Mouse (Mus musculus) layer of hippocampus, adult 11-12 months (tissue): ENCODE measurements around the gene Fam76b.
A peak's percentile ranks its signal among the peaks of the same experiment; 100 is the strongest.
"Not testable (repeated sequence)": the region's sequence is repeated elsewhere in the genome, so short reads cannot be mapped to it uniquely, and the experiment has no call there.

Experiments
- DNase-seq: peaks from one replicate; pipeline ENCODE4 v3.0.0; 2022; ENCODE audit warnings: low spot score

Gene Fam76b

DNA sequence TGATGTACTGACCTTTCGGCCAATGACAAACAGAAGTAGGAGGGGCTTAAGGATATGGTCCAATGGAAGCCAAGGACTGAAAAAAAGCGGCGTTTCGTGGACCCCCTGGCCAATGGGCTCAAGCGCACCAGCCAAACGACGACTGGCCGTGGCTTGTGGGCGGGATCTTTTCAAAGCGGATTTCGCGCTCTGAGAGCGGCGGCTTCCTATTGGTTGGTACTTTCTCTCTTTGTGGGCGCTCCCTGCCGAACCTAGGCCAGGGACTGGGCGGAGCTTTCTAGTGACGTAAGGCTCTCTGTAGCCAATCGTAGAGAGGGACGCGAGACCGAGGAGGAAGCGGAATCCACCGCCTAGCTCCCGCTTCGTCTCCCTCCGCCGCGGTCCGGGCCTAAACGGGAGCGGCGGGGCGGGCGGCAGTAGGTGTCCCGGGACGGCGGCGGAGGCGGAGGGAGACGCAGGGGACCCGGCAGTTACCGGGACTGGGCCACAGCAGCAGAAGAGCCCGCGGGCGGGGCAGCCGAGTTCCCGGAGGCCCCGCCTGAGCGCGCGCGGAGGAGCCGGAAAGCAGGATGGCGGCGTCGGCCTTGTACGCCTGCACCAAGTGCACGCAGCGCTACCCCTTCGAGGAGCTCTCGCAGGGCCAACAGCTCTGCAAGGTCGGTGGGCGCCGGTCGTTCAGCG lies at the start of gene Fam76b:
Fam76b (plus strand) TSS at position 311 of the 681 bp plus-strand sequence.
- DNase-seq, result peak; percentile 100

DNA sequence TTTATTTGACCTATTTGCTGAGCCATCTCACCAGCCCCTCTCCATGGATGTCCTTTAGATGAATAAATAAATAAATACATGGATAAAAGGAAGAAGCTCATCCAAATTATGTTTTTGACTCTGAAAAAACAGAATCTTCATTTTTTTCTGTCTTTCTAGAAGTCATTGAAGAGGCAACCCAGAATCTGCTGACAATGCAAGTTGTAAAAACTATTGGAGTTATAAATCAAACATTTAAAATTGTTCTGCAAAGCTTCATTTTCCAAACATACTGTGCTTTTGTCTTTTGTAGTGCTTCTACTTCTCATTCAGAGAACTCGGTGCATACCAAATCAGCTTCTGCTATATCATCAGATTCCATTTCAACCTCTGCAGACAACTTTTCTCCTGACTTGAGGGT lies 45.5 kb upstream of the Fam76b start:
- DNase-seq, result no peak

DNA sequence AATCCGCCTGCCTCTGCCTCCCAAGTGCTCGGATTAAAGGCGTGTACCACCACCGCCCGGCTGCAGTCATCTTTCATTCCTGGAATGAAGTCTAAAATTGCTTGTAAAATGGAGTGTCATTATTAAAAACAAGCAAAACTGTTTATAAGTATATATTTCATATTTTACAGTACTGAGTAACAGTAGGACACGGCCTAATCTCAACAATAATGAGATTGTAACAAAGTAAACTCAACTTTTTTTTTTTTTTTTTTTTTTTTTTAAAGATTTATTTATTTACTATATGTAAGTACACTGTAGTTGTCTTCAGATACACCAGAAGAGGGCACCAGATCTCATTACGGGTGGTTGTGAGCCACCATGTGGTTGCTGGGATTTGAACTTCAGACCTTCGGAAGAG lies 36.7 kb upstream of the Fam76b start:
- DNase-seq, result not testable (repeated sequence)

DNA sequence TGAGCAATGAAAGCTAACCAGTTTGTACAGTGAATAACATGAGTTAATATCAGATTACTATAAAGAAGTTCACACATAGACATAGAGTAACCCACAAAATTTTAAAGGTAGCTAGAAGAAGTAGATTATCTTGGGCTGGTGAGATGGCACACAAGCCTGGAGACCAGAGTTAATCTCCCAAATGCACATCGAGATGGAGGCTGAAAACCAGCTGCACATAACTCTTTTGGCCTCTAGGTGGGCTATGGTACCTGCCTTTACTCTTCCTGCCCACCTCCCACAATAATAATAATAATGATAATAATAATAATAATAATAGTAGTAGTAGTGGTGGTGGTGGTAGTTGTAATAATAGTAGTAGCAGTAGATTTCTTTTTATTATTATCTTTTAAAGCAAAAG lies 33.2 kb upstream of the Fam76b start:
- no peak for DNase-seq

DNA sequence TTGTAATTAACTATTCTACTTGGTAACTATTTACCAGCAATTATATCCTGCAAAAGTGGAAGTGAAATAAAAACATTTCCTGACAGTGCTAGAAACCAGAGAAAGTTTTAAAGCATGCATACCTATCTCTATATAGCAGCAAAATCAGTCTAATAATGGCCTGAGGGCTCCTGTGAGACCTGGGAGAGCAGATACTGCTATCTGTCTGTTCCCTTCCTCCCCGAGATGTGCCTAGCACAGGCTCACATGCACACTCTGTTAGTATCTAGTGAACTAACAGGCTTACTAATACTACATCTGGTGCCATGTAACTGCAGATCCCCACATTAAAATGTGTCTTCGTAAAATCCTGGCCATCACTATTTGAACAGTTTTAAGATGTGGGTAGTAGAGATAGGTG lies 32.8 kb upstream of the Fam76b start:
- no peak for DNase-seq

DNA sequence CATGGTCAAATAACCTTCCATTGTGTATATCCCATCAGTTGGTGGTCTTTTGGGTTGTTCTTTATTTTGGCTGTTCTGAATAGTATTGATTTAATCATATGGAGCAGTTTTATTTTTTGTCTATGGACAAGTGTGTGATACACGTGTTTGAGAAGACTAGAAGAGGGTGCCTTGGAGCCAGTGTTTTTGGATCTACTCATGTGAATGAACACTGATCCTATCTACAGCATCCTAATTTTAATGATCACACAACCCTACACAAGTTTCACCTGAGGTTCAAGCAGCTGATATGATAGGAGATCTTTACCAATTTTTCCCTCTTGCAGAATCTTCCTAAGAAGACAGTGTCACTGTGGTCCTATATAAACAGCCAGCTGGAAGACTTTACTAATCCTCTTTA lies 23.0 kb upstream of the Fam76b start:
- no peak for DNase-seq

DNA sequence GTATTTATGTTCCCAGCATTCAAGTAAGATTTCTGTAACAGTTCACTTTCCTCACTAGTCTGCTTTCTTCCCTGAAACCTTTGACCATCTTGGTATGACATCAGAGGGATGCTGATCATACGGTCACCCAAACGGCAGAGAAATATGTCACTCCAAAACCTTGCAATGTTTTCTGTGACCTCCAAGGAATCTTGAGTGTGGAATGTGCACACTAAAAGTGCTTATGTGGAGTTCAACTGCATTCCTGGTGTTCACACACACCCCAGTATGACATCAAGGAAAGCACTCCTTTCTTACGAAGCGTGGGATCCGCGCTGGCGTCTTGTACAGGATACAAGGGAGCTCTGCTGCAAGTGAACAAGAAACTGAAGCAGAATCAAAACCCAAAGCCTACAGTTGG lies 20.7 kb upstream of the Fam76b start:
- no peak for DNase-seq

DNA sequence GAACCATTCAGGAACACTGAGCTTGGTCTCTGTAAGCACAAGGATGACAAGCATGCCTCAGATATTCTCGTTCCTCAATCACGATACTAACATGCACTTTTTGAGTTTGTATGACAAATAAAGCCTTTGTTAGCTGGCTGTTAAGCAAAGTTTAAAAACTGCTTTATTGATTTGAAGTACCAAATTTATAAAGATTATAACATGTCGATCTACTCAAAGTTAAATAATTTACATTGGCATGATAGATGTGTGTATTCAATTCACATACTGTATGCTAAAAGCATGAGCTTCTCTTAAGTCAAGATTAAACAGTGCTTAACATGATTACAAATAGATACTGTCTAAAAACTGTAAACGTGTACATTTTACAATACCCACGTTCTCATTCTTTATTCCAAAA lies 19.9 kb upstream of the Fam76b start:
- no peak for DNase-seq

DNA sequence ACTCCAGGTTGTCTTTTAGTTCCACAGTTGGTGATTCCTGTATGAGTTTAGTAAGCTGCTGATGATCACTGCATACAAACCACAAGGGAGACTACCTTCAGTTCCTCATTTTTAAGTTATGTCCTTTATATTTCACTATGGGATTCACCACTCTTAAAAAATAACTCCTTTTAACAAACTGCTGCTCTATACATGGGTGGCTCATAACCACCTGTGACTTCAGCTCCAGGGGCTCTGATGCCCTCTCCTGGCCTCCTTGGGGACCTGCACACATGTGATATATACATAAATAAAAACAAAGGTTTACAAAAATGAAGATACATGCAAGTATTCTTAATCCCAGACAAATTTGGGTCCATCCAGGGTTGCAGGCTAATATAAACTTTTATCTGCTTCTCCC lies 17.6 kb upstream of the Fam76b start:
- no peak for DNase-seq

DNA sequence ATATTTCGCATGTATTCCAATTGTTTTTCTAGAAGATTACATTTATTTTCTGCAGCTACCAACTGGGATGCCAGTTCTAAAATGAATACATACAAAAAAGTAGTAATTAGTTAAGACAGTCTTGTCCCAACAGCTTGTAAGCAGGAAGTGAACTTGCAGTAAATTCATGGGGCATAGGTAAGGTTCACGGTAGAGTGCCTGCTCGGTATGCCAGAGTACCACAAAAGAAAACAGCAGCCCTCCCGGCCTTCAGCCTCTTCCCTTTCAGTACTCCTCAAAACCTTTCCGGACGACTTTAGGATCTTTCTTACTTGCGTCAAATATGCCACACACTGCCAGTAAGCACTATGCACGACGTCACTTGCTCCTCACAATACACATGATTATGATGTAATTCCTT lies 9.1 kb upstream of the Fam76b start:
- no peak for DNase-seq

DNA sequence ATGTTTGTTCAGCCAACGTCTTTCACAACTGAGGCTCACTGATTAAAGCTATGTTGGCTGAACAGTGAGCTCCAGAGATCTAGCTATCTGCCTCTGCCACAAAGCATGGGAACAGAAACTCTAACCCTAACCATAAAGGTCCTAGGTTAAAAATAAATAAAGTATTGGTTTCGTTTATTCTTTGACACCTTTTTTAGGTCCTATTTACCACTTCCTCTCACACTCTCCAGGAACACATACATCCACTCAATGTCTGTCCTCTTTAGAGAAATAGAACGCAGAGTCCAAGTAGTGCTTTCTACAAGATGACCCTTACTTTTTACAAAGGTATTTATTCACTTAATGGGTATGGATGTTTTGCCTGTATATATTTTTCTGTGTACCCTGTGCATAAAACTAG lies 6.7 kb upstream of the Fam76b start:
- DNase-seq, result no peak

DNA sequence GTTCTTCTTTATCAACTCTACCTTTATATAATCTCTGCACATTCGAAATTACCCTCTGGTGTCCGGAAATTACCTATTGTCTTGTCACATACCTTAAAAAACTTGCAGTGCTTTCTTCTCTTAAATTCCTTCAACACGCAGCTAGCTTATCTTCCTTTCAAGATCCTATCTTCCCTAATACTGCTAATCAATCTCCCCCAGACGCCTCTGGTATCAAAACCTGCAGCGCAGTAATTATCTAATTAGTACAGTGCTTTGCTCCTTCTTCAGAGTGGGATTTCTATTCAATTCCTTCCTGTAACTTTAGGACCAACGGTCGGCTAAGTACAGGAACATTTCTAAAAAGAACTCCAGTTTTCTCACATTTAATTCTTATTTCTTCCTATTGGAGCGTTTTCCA lies 1.6 kb upstream of the Fam76b start:
- DNase-seq, result no peak

DNA sequence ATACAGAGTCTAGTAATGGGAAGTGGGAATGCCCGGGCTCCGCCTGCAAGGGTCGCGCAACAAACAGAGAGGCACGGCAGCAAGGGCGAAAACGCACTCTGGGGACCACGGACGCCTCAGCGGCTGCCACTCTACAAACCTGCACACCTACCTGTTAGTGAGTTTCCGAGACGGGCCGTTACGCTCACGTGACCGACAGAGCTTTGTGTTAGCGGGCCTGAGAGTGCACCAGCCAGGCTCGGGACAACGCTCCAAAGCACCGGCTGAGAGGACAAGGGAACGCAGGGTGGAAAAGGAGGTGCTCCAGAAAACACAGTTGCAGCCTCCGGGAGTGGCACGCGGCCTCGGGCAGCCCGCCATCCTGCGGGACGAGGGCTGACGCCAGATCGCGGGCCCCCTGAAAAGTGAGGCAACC lies 1.1 kb upstream of the Fam76b start:
- peak; percentile 59 for DNase-seq

DNA sequence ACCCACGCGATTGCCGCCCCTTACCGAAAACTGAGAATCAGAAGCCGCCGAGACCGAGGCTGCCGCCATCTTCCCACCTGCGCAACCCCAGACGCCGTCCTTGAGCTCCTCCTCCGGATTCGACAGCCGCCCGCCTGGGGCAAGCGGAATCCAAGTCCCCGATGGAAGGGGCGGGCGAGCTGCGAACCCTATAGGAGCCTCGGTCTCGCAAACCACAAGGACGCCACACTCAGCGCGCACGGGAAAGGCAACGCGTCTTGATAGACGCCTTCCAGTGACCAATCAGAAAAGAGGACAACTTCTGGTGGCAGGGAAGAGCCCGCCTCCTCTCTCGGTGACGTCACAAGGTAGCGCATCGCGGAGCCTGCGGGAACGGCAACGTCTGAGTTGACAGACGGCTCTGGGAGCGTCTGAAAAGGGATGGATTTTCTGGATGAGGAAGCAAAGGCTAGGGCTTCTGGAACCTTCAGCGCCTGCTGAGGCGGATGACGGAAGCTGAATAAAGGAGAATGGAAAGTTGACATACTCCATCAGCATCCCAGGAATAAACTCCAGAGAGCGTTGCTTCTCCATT lies 597 bp upstream of the Fam76b start, which contains the start of gene Cep57:
Cep57 (minus strand) TSS at position 276 of the 574 bp plus-strand sequence.
- DNase-seq, result peak; percentile 97

DNA sequence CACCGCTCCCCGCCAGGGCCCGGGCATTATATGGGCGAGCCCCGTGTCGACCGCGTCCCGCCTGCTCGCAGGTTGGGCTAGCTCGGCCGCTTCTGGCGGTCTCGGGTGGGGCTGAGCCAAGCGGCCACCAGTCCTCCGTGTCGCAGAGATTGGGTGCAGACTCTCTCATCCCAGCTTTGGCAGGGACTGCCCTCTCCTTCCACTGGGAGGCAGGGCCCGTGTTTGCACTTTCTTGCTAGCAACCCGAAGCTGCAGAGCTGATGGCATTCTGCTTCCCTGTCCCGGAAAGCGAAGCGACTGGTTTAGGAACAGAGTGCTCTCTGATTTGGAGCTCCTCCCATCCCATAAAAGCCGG lies 548 bp downstream of the Fam76b start:
- DNase-seq, result no peak

DNA sequence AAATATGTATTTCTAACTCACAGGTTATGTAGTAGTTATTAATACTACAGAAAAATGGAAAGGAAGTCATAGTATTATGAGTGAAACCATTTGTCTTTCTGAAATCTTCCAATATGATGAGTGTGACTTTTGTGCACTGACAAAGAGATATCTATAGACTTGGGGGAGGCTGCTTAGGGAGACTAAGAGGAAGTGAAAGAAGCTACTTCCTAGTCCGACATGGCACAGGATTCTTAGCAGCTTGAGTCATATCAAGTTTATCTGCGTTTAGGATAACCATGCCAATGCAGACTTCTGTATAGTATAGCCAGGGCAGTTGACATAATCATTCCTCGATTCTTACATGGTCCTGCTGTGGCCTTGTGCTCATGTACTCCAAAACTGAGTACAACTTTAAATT lies 7.7 kb downstream of the Fam76b start:
- DNase-seq, result no peak

DNA sequence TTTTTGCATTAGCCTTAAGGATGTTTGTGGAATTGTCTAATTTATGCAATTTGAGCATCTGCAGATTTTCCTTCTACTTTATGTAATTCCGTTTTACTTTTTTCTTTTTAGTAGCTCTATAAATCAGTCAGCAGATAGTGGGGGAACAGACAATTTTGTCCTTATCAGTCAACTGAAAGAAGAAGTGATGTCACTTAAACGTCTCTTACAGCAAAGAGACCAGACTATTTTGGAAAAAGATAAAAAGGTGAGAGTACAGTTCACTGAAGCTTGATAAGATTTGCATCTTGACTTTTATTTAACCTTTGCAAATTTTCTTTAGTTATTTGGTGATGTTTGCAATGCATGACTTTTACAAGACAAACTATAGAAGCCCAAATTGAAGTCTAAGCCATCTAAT lies 9.2 kb downstream of the Fam76b start:
- no peak for DNase-seq

DNA sequence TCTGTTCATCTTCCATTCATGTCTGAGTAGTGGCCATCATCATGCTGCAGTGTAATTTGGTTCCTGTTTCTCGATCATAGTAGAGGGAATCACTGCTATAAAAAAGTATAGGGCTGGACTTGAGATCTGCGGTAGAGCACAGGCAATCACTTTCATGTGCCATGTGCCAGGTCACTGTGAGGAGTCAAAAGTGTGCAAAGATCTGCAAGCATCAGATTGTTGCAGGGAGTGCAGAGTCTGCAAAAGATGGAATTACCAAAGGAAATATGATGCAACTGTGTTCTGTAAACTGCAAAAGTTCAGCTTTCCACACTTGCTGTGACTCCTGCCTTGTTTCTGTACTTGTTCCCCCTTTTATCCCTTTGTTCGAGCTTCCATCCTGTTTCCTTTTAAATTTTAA lies 20.1 kb downstream of the Fam76b start:
- DNase-seq, result no peak

DNA sequence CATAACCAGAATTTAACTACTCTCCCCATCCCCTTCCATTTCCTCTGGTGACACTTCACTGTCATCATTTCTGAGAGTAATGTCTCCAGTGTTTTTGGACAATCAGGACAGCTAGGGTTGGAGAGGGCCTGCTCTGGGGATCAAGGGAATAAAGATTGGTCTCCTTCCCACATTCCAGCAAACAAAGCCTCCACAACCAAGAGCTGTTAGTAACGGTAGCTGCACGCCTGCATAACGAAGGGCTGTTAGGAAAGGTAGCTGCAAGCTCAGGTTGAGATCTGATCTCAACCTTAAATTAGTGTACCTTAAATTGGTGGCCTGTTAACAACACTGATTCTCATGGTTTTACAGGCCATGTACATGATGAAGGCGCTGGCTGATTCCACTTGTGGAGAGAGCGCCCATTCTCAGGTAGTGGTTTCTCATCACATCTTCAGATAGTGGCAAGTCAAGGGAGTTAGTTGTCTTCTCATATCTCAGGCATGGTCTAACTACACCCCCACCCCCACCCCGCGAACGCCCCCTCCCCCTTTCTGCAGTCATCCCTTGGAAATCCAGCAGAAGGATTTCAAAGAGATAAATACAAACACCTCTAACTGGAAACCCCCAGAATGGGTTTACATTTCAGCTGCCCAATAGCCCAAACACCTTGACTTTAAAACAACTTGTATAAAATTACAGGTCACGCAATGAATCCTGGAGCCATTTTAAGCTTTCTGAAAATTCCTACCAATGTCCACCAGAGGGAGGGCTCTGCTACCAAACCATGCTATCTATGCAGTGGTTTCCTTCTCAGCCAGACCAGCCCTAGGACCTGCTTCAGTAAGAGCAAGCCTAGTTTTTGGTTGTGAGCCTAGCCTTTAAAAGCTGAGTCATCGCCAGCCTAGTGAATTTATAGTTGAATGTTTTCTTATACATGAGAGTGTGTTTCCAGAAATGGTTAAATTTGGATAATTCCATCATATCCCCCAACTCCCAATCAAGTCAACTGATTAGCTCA lies 21.3 kb downstream of the Fam76b start:
- peak; percentile 26 for DNase-seq

DNA sequence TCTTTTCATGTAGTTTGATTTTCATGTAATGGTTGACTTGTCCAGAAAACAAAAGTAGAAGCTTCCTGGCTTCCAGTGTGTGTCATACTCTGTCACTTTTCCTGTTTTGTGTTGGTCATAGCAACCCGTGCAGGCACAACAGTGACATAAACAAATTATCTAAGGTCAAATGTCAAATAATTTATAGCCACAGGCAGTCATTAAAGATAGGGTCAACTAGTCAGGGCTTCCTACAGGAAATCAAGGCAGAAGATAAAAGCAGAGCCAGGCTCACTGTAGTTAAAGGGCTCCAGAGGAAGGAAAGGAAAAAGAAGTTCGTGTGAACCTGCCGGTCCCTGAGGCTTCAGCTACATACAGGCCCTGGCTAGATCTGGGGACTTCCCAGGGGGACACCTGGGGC lies 26.4 kb downstream of the Fam76b start:
- DNase-seq, result no peak

DNA sequence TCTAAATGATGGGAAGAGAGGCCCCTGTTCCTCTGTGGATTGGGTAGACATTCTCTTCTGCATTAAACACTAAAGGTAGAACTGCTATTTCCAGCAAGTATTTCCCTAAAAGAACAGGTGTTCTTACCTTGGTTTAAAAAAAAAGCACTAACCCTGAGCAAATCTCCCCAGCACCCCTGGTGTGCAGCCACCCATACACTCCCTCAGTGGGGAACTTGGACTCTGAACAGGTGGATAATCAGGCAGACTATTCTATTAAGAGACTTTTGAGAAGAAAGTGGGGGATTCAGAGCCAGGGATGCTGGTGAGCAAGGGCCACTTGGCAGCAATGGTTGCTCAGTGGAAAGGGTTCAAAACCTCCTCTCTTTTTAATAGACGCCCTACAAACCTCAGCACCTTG lies 28.7 kb downstream of the Fam76b start:
- DNase-seq, result no peak

DNA sequence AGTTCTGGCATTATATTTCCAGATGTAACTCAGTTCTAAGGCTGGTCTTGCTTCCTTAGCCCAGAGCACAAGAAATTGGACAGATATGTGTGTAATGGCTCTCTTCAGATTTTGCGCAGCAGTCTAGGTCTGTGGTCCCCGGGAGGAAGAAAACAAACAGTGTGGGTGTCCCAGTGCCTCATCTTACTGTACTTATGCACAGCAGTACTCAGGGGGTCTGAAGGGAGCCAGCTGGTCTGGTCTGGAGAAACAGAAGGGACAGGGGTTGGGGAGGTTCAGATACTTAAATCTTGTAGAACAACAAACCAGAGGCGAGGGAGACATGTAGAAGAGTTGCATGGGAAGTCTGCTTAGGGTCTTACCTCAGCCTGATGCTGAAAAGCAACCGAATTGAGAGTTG lies 29.3 kb downstream of the Fam76b start:
- no peak for DNase-seq

DNA sequence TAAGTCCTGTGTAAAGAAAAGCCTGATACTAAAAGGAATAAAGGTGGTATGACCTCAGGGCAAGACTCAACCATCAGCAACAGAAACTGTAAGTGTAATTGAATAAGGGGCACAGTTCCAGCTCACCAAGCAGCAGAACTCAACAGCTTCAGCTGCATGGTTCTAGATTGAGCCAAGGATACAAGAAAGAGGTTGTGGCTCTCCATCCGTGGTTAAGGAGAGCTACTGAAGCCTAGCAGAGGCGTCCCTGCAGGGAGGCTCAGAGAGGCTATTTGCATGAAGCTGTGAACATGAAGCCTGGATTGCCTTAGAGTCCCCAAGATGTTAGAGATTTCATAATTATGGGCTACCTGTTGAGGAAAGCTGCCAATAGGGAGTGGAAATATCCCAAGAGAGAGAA lies 40.1 kb downstream of the Fam76b start:
- no peak for DNase-seq
